In genomic region chr7:124685424-124685823, GRCm38 (mm10) we compare ENCODE assay signal across 10 mouse cellular contexts.
DNase-seq lines count a peak whose midpoint lies in the region; ATAC-seq and TF ChIP-seq lines count a peak whose summit lies in the region.
"Had no signal": no experiment of that assay in that cellular context is flagged by ENCODE, and none has a peak within 500 bp of the region (broad histone marks: within the 10 kb centered on the region; RNA-seq: fewer than 3 reads in every experiment).

No protein-coding gene starts in this region.

- no peak for ATAC-seq in midbrain, embryonic 14.5 days (ENCODE audit: low FRiP score, low TSS enrichment)
- ATAC-seq in midbrain, embryonic 15.5 days (replicated peaks): no peak
- no peak for ATAC-seq in heart, postnatal 0 days (ENCODE audit: insufficient read depth, low read depth)
- ATAC-seq in intestine, postnatal 0 days: no peak

- TF ChIP-seq EP300 in heart, postnatal 0 days (IDR thresholded peaks at IDR 0.05; ENCODE audit: low read depth): no peak

- WGBS in midbrain, embryonic 14.5 days: 77% methylated on average over 2 of the region's 2 CpGs
- 74% methylated on average over 2 of the region's 2 CpGs for WGBS in midbrain, embryonic 15.5 days
- WGBS in heart, postnatal 0 days: 48% methylated on average over 2 of the region's 2 CpGs
- WGBS in intestine, postnatal 0 days: 66% methylated on average over 2 of the region's 2 CpGs

- no peaks in the 10 kb centered on the region for H3K9me3 ChIP-seq in midbrain, embryonic 14.5 days (ENCODE audit: control insufficient read depth, low read length)
- no peaks in the 10 kb centered on the region for H3K9me3 ChIP-seq in midbrain, embryonic 15.5 days
- no peaks in the 10 kb centered on the region for H3K9me3 ChIP-seq in heart, postnatal 0 days (replicated peaks; ENCODE audit: control insufficient read depth, low read length)
- H3K9me3 ChIP-seq in intestine, postnatal 0 days (ENCODE audit: control insufficient read depth): no peaks in the 10 kb centered on the region
- H3K9me3 ChIP-seq: limb, embryonic 15.5 days; stomach, embryonic 15.5 days had no signal

- no peaks in the 10 kb centered on the region for H3K36me3 ChIP-seq in midbrain, embryonic 14.5 days (ENCODE audit: control insufficient read depth, insufficient read depth, low read length)
- no peaks in the 10 kb centered on the region for H3K36me3 ChIP-seq in midbrain, embryonic 15.5 days (replicated peaks)
- H3K36me3 ChIP-seq in heart, postnatal 0 days (replicated peaks; ENCODE audit: control insufficient read depth, insufficient read depth, low read length): no peaks in the 10 kb centered on the region
- H3K36me3 ChIP-seq in intestine, postnatal 0 days (ENCODE audit: control insufficient read depth, insufficient read depth): no peaks in the 10 kb centered on the region
- H3K36me3 ChIP-seq: limb, embryonic 15.5 days; stomach, embryonic 15.5 days had no signal

- DNase-seq in adrenal gland, adult (ENCODE audit: inconsistent age in 2 of 2, low spot score in 1 of 2): peak; percentile 13 to 63
- no peak for DNase-seq in adrenal gland, postnatal 4 days (ENCODE audit: low spot score in 2 of 2)
- peak; percentile 34 for DNase-seq in midbrain, embryonic 14.5 days
- peak; percentile 18 for DNase-seq in heart, postnatal 0 days (ENCODE audit: low spot score)
- peak; percentile 24 for DNase-seq in lung, postnatal 14 days
- DNase-seq in layer of hippocampus, postnatal 14 days (ENCODE audit: low spot score in 2 of 2): no peak

- no peak for TF ChIP-seq CTCF in heart, postnatal 0 days (IDR thresholded peaks at IDR 0.05; ENCODE audit: low read depth)
- TF ChIP-seq CTCF in intestine, postnatal 0 days (IDR thresholded peaks at IDR 0.05; ENCODE audit: low read depth): no peak

- H3K27me3 ChIP-seq in midbrain, embryonic 14.5 days (ENCODE audit: control insufficient read depth, insufficient read depth, low read length): no peaks in the 10 kb centered on the region
- H3K27me3 ChIP-seq in midbrain, embryonic 15.5 days (replicated peaks): no peaks in the 10 kb centered on the region
- H3K27me3 ChIP-seq in heart, postnatal 0 days (ENCODE audit: control insufficient read depth, insufficient read depth, low read length): no peaks in the 10 kb centered on the region
- H3K27me3 ChIP-seq in intestine, postnatal 0 days (replicated peaks; ENCODE audit: control insufficient read depth, insufficient read depth, low read length): no peaks in the 10 kb centered on the region
- H3K27me3 ChIP-seq: limb, embryonic 15.5 days; stomach, embryonic 15.5 days had no signal

- no peak overlapping the region for H3K9ac ChIP-seq in midbrain, embryonic 14.5 days (replicated peaks; ENCODE audit: low read length)
- no peak overlapping the region for H3K9ac ChIP-seq in midbrain, embryonic 15.5 days
- H3K9ac ChIP-seq in heart, postnatal 0 days (replicated peaks; ENCODE audit: low read depth, low read length): no peak overlapping the region
- no peak overlapping the region for H3K9ac ChIP-seq in intestine, postnatal 0 days (ENCODE audit: low read depth, low read length)
- H3K9ac ChIP-seq: limb, embryonic 15.5 days; stomach, embryonic 15.5 days had no signal

- no peaks in the 10 kb centered on the region for H3K4me1 ChIP-seq in midbrain, embryonic 14.5 days (ENCODE audit: control insufficient read depth, insufficient read depth, low read length)
- H3K4me1 ChIP-seq in midbrain, embryonic 15.5 days: no peaks in the 10 kb centered on the region
- H3K4me1 ChIP-seq in heart, postnatal 0 days (ENCODE audit: control insufficient read depth, insufficient read depth): no peaks in the 10 kb centered on the region
- no peaks in the 10 kb centered on the region for H3K4me1 ChIP-seq in intestine, postnatal 0 days (replicated peaks; ENCODE audit: control insufficient read depth, insufficient read depth, low read length)
- H3K4me1 ChIP-seq: limb, embryonic 15.5 days; stomach, embryonic 15.5 days had no signal

- no peak overlapping the region for H3K27ac ChIP-seq in midbrain, embryonic 14.5 days (replicated peaks; ENCODE audit: low read depth, low read length)
- no peak overlapping the region for H3K27ac ChIP-seq in midbrain, embryonic 15.5 days
- H3K27ac ChIP-seq in heart, postnatal 0 days (ENCODE audit: low read depth): no peak overlapping the region
- no peak overlapping the region for H3K27ac ChIP-seq in intestine, postnatal 0 days (ENCODE audit: low read depth, low read length)
- H3K27ac ChIP-seq: limb, embryonic 15.5 days; stomach, embryonic 15.5 days had no signal

- H3K4me2 ChIP-seq in midbrain, embryonic 14.5 days (ENCODE audit: low read length): no peak overlapping the region
- no peak overlapping the region for H3K4me2 ChIP-seq in midbrain, embryonic 15.5 days
- no peak overlapping the region for H3K4me2 ChIP-seq in heart, postnatal 0 days (ENCODE audit: low read depth, low read length)
- H3K4me2 ChIP-seq in intestine, postnatal 0 days (replicated peaks; ENCODE audit: low read depth): no peak overlapping the region
- H3K4me2 ChIP-seq: limb, embryonic 15.5 days; stomach, embryonic 15.5 days had no signal

- no peak overlapping the region for H3K4me3 ChIP-seq in midbrain, embryonic 14.5 days (replicated peaks; ENCODE audit: low read depth, low read length)
- no peak overlapping the region for H3K4me3 ChIP-seq in midbrain, embryonic 15.5 days
- no peak overlapping the region for H3K4me3 ChIP-seq in heart, postnatal 0 days (ENCODE audit: low read depth, low read length)
- H3K4me3 ChIP-seq in intestine, postnatal 0 days (ENCODE audit: low read depth, low read length): no peak overlapping the region
- H3K4me3 ChIP-seq: limb, embryonic 15.5 days; stomach, embryonic 15.5 days had no signal

Comparison
In these comparisons a context has a peak if more than half of its experiments do, and no peak if none do; other contexts are left out.
1. DNase-seq: peak in adrenal gland, adult (2 of 2), midbrain, embryonic 14.5 days (single experiment), heart, postnatal 0 days (single experiment) and lung, postnatal 14 days (single experiment); none in adrenal gland, postnatal 4 days (0 of 2) and layer of hippocampus, postnatal 14 days (0 of 2).